Mouse (Mus musculus): ENCODE data around the gene Ifi27l2a.
"Not testable (repeated sequence)": the region's sequence is repeated elsewhere in the genome, so short reads cannot be mapped to it uniquely, and the experiment has no call there.

Gene Ifi27l2a

DNA sequence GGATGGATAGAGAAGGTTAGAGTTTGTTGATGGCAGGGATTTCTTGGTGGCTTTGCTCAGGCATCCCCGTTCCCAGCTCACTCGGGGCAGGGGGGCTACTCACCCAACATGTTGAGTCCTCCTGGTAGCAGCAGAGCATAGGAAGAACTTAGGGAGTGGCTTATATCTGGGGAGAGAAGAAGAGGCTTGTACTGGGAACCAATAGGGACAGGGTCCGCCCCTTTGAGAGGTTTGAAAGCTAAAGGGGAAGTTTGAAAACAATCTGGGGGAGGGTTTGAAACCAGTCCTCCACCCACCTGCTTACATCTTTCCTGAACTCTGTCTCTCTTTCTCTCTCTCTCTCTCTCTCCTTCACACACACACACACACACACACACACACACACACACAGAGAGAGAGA lies at the start of gene Ifi27l2a:
Gene Ifi27l2a (minus strand): TSS at position 157 of the 400 bp plus-strand sequence.
- no peak for DNase-seq

DNA sequence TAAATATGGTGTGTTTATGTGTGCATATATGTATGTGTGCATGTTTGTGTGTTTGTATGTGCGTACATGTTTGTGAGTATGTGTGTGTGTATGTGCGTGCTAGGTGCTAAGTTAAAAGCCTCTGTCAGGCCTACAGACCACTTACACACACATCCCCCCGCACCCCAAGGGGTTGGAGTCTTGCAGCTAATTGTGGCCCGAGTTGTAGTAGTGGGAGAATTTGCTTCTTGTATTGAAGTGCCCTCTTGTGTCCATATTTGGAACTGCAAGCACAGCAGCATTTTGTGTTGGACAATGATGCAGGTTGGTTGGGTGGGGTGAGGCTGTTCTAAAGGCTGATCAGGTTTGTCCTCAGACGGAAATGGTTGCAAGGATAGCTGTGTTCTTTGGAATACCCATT lies 49.3 kb upstream of the Ifi27l2a start:
- DNase-seq: peak; percentile 58

DNA sequence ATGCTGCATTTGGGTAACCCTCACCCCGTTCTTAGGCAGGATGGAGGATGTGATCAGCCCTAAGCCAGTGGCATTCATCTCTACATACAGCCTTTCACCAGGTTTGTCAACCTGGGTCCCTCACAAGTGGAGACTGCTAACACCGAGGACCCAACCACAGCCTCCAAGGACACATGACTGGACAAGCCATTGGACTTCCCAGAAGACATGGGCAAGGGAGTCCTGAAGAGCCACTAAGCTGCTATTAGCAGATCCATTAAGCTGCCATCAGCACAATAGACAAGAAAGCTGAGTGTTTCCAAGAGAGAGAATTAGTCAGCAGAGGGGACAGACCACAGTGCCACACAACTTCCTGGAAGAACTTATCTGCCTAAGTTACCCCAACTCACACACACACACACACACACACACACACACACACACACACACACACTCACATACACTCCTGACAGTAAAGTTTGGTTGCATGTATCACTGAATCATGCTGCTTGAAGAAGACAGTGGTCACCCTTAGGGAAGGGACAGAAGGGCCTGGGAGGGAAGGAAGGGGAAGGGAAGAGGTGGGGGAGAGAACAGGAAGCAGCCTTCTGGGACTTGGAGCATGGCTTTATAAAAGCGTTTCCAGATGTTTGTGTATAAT lies 47.7 kb upstream of the Ifi27l2a start:
- DNase-seq: no peak

DNA sequence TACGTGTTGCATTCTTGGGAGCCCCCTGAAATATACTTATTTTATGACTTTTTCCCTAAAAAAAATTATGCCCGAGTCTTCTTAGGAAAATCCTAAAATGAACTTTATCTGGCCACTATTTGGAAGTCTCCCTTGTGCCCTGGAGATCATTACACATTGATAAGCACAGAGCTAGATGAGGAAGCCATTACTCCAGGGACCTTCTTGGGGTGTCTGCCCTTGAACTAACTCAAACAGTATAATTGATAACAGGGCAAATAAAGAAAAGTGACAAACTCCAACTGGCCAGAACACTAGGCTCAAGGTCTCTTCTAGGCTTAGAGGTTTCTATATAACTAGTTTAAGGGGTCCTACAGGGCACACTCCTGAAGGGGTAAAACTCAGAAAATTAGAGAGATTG lies 44.3 kb upstream of the Ifi27l2a start:
- no peak for DNase-seq

DNA sequence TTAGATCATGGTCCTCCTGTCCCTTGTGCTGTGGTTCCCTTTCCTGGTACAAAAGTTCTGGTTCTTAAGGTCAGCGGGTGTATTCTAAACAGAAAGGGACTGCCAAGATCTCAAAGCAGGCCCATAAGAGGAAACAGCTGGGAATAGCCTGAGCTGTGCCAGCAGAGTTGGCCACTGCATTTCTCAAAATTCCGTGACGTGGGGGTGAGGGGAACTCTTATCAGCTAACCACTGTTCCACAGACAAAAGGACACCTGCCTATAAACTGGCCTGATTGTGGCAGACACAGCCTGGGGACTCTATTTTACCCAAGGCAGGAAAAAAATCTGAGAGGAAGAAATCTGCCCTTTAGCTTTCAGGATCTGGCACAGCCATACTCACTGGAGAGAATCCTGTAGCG lies 43.8 kb upstream of the Ifi27l2a start:
- no peak for DNase-seq

DNA sequence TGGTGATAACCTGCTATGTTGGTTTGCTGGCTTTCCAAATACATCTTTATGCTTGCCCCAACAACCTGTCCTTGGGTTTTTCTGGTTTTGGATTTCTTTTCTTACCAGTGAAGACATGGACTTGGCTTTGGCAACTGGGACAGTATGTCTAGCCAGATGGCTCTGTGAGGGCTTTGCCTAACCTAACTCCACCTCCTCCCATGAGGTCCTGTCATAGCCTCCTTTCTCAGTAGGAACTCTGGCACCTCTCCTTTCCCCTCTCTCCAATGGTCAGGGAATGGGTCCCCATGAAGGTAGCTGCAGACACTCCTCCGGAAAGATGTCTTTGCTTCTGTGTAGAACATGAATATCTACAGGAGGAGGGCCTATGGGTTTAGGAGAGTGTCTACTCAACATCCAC lies 43.2 kb upstream of the Ifi27l2a start:
- DNase-seq: no peak

DNA sequence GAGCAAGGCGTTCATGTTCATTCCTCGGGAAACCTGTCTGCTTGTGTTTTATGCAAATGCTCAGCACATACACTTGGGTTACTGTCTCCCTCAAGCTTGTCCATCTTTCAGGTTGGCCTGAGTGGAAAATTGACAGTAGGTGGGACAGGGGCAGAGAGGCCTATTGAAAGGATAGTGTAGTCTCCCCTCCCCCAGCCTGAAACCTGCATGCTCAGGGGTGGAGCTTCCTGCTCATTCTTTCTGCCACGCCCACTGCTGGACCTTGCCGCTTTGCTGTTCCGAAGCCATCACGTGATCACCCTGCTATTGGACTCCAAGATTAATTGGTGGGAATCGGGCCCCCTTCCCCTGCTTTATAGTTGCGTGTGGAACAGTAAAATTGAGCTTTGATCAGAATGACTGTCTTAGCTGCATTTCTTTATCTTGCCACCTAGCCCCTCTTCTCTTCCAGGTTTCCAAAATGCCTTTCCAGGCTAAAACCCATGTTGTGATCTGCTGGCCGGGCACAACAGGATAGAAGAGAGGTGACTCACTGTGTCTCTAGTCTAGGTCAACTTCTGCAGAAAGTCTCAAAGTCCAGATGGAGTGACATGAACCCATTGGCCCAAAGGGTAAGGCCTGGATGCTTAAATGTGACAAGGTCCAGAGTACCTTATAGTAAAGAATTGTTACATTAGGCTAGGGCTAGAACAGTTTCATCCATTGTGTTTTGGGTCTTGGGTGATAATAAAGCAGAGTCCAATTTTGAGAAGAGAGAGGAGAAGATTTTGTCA lies 40.9 kb upstream of the Ifi27l2a start:
- DNase-seq: not testable (repeated sequence)

DNA sequence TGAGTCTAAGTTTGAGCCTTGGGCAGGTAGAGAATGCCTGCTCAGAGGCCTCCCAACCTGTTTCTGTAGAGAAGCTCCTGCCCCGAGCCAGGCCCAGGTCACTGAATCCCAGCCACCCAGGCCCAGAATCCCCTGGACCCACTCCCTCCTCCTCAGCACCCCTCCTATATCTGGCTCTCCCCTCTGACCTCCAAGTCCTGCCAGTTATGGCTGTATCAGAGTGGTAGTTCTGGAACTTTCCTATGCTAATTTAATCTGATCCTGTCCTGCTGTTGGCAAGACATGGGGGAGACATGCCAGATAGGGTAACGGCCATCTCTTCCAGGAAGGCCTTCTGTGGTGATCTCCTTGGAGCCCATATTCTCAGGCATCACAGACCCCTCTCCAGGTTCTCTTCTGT lies 39.3 kb upstream of the Ifi27l2a start:
- no peak for DNase-seq

DNA sequence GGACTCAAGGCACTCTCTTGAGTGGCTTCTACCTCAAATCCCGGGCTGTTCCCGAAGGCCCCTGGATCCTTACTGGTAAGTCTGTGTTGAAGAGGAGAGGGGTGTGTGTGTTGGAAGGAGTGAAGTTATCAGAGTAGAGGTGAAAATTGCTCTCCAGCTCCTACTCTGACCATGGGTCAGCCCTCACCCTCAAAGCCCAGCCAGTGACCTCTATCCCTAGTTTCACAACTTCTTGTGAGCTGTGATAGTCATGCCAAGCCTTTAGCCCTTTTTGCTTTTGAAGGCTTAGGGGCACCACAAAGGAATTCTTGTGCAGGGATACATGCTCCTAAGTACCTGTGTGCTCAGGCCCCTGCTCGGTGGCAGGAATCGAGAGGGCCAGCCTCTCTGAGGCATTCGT lies 38.2 kb upstream of the Ifi27l2a start:
- no peak for DNase-seq

DNA sequence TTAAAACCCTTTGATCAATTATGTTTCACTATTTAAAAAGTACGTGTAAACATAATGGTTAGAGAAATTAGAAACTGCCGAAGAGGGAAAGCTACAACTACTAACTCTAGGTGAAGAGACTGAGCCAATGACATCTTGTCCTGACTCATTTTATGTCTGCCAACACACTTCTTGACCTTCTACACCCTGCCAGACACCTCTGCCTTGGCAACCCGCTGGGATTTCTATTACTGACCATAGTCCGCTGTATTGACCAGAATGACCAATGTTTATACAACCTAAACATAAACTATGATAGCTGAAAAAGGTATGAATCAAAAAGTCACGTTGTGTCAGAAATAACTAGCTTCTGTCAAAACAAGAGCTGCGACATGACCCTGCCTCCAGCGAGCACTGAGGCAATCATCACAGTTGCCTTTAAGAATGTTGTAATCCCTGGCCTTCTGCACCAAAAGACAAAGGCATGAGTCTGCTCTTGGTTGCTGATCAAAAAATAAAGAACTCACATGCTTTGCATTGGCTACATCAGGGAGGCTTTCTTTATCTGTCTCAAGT lies 34.1 kb upstream of the Ifi27l2a start:
- DNase-seq: no peak

DNA sequence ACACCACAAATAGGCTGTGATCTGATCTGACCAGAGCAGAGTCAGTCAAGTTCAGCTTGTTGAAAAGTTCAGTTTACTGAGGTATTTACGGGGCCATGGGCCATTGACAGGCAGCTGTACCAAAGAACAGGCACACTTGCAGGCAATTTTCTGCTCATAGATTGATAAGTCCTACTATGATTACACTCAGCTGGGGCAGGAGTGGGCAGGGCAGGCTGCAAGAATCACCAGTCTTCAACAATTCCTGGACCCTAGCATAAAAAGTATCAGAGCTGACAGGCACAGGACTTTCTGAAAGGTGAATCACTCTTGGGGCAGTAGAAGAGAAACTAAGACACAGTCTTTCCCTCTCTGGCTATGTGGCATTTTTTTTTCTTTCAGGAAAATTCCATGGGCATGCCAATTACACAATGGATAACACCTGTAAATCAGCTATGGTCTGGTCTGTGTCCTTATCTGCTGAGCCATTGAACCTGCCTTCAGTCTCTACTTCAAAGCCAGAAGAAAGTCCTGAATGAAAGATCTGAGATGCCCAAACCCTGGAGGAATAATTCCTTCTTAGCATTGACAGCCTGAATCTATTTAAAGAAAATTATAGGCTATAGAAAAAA lies 33.4 kb upstream of the Ifi27l2a start:
- DNase-seq: no peak

DNA sequence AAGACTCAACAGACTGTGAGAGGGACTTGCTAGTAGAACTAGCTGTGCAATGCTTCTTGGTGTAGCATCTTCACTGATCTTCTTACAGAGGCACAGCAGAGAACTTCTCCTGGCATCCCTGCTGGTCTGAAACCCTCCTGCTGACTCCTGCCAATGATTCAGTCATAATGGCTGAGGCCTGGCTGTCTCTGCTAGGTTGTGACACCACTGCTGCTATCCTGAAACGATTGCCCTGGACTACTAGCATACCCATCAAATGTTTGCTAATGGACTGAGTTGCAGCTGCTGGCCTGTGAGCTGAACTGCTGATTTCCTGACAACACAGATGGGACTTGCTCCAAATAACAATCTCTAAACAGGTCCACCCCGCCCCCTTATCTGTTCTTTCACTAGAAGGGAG lies 31.0 kb upstream of the Ifi27l2a start:
- DNase-seq: no peak

DNA sequence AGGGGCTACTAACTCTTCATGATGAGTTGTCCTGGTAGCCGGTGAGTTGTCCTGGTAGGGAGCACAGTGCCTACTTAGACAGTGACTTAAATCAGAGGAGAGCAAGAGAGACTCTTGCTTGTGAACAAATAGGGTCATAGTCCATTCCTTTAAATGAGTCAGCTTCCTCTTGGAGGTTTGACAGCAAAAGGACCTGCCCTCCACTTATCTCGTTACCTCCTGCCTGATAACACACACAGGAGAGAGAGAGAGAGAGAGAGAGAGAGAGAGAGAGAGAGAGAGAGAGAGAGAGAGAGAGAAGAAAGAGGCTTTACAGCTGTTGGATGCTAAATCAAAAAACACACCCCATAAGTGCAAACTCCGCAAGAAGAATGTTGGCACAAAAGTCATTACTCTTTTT lies 13.7 kb upstream of the Ifi27l2a start, which contains the start of gene Ifi27l2b:
Gene Ifi27l2b (minus strand): TSS at position 84 of the 400 bp plus-strand sequence.
- DNase-seq: no peak

DNA sequence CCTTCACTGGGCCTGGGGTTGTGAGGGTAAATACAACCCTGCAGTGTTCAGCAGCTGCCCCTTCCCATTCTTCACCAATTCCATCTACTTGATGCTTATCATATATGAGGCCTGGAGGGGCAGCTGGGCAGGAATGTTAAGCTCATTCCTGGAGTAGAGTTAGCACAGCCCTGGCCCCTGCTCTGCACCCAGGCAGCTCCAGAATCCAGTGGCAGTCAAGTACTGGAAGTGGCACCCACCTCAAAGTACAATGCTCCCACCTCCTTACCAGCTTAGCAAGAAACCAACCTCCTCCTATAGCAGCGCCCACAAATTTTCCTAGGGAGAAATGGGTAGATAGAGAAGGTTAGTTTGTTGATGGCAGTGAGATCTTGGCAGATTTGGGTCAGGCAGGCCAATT lies 13.2 kb upstream of the Ifi27l2a start:
- DNase-seq: not testable (repeated sequence)

DNA sequence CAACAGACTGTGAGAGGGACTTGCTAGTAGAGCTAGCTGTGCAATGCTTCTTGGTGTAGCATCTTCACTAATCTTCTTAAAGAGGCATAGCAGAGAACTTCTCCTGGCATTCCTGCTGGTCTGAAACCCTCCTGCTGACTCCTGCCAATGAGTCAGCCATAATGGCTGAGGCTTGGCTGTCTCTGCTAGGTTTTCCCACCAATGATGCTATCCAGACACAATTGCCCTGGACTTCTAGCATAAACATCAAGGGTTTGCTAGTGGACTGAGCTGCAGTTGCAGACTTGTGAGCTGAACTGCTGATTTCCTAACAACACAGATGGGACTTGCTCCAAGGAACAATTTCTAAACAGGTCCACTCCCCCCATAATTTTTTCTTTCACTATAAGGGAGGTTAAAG lies 9.9 kb upstream of the Ifi27l2a start:
- no peak for DNase-seq

DNA sequence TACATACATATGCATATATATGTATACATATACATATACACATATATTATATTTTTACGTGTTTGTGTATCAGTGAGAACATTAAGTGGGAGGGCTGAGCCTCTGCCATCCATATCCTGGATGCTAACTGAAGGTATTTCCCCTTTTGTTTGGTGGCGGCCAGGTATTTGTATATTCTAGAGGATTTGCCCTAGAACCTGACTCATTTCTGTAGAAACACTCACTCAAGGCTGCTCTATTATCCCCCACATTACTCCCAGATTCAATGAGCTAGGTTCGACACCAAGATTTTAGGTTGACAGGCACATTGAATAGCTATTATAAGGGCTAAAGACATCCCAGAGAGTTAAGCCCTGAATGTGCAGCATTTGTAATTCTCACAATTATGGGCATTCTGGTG lies 1.6 kb upstream of the Ifi27l2a start:
- no peak for DNase-seq

DNA sequence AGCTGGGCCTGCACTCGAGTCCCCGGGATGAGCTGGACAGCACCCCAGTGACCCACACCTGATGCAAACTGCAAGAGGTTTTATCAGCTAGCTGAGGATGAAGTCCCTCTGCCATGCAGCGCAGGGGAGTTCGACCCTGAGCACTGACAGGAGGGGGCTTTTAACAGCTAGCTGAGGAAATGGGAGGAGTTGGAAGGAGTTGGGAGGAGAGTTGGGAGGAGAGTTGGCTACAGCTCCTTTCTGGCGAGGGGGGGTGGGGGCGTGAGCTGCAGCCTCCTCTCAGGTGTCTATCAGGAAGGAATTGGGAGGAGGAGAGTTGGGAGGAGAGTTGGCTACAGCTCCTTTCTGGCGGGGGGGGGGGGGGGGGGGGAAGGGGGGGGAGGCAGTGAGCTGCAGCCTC lies 781 bp upstream of the Ifi27l2a start:
- DNase-seq: not testable (repeated sequence)

DNA sequence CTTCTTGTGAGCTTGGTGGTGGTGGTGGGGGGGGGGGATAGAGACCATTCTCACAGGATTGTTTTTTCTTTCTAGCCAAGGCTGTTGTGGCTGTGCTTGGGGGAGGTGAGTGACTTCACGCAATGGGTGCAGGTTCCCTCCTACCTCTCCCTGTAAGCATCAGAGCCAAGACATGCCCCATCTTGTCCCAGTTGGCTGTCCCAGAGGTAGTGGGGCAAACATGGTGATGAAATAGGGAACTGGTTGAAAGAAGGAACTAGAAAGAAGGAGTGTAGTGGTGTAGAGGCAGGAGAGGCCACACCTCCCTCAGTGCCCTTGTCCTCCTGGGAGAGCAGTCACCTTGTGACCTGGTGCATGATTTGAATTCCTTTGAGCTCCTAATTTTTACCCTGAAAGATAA lies 5.9 kb downstream of the Ifi27l2a start:
- no peak for DNase-seq

DNA sequence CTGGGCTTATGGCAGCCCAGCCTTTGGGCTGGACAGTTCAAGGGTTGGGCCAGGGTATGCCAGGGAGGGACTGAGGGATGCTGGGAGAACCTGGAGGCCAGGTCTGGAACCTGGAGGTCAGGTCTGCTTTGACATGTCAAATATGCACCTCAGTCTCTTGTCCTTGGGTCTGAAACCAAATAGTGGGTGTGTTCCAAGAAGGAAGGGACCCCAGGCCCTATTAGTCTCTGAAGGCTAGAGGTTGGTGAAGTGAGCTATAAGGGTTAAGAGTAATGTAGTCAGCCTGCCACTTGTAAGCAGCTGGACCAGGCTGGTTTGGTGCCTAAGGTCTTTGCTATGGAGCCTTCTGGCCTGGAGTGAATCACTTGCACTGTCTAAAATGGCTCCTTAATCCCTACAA lies 8.6 kb downstream of the Ifi27l2a start:
- DNase-seq: no peak

DNA sequence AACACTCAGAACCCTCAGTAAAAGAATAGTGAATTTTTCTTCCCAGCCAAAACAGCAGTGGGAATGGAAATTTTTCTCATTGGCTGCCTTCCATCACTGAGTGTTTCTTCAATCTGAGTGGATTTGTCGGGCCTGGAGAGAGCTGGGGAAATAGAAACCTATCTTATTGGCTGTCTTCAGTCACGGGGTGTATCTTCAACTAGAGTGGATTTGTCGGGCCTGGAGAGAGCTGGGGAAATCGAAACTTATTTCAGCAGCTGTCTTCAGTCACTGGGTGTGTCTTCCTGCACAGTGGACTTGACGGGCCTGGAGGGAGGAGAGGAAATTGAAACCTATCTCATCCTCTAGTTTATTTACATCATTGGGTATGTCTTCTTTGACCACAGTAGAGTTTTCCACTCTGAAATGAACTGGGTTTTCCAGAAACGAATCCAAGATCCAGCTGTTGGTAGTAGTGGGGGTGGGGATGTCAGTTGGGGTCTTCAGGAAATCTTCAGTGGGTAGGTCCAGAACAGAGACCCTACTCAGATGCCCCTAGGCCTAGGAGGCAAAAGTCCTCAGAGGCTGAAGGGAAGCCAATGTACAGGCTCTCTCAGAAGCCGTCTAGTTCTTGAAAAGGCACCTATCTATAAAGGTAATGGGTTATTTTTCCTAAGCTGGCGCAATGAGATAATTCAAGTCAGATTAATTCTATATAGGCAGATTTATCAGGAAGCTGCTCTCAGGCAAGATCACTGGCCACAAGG lies 9.3 kb downstream of the Ifi27l2a start, which contains the start of gene Ifi27:
Gene Ifi27 (plus strand): TSS at position 226 of the 746 bp plus-strand sequence.
- peak; percentile 88 for DNase-seq

DNA sequence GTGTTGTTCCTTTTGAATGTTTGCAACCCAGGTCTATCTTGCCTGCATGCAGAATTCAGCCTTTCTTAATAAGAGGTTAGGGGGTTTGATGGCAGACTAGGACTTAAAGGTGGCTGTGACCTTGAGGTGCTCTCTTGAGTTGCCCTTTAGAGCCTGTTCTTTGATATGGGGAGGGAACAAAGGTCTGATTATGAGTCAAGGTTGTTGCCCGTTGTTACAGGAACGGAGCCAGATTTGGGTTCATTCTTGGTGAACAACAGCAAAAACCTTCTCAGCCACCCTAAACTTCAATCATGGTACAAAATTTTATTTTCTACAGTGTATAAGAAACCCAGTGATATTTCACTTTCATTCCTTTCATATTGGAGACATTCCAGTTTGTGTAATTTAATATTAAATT lies 10.1 kb downstream of the Ifi27l2a start:
- no peak for DNase-seq

DNA sequence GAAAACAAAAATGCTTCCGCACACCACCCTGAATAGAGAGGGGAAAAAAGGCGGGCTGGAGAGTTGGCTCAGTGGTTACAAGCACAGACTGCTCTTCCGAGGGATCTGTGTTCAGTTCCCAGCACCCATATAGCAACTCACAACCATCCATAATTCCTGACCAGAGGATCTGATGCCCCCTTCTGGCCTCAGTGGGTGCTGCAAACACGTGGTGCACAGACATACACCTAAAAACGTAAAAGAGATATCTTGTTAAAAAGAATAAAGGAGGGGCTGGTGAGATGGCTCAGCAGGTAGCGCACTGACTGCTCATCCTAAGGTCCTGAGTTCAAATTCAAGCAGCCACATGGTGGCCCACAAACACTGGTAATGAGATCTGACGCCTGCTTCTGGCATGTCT lies 16.8 kb downstream of the Ifi27l2a start:
- no peak for DNase-seq
